Mouse (Mus musculus) midbrain, postnatal 0 days (tissue): ENCODE data around the gene Mapk8ip1. TPM values are rescaled to one million over a fixed set of nuclear protein-coding genes. Genes with fewer than 3 reads are reported as not detected.

Experiments used
- ATAC-seq: fragments of 200-750 bp; cut with Nextera tagmentation; 2 replicates; pipeline ENCODE4 v1.8.0; 2017; ENCODE audit warnings: moderate number of reproducible peaks, mild to moderate bottlenecking, moderate TSS enrichment, moderate library complexity; ENCODE audit not compliant: low FRiP score
- DNase-seq: peaks from one replicate; pipeline ENCODE4 v3.0.0-alpha.2; 2015; ENCODE audit warnings: low spot score
- H3K27ac ChIP-seq: fragments of 300-500 bp; sonication (generic); 2 replicates; pipeline ENCODE4 v1.5.1; 2014; ENCODE audit warnings: low read depth, mild to moderate bottlenecking, low read length, mixed read lengths
- H3K27me3 ChIP-seq: fragments of 300-500 bp; sonication (generic); 2 replicates; pipeline ENCODE4 v1.6.1; 2014; ENCODE audit warnings: low read length, control low read depth, mixed read lengths; ENCODE audit not compliant: insufficient read depth
- H3K36me3 ChIP-seq: fragments of 300-500 bp; sonication (generic); 2 replicates; pipeline ENCODE4 v1.6.1; 2014; ENCODE audit warnings: low read length, control low read depth, mixed read lengths; ENCODE audit not compliant: insufficient read depth
- H3K4me1 ChIP-seq: fragments of 300-500 bp; sonication (generic); 2 replicates; pipeline ENCODE4 v1.6.1; 2014; ENCODE audit warnings: mild to moderate bottlenecking, control low read depth, antibody characterized with exemption, low read length, mixed read lengths; ENCODE audit not compliant: insufficient read depth
- H3K4me2 ChIP-seq: fragments of 300-500 bp; sonication (generic); 2 replicates; pipeline ENCODE4 v1.6.1; 2014; ENCODE audit warnings: low read depth, mild to moderate bottlenecking, low read length, mixed read lengths; ENCODE audit not compliant: poor library complexity, severe bottlenecking
- H3K4me3 ChIP-seq: fragments of 300-500 bp; sonication (generic); 2 replicates; pipeline ENCODE4 v1.5.1; 2014; ENCODE audit warnings: low read depth, mild to moderate bottlenecking, low read length, moderate library complexity
- H3K9ac ChIP-seq: fragments of 300-500 bp; sonication (generic); replicated peaks from 2 replicates; pipeline ENCODE4 v1.6.1; 2014; ENCODE audit warnings: mild to moderate bottlenecking, low read length, moderate library complexity, mixed read lengths; ENCODE audit not compliant: poor library complexity, severe bottlenecking
- H3K9me3 ChIP-seq: fragments of 300-500 bp; sonication (generic); 2 replicates; pipeline ENCODE4 v1.6.1; 2016; ENCODE audit warnings: low read length, control low read depth
- CTCF ChIP-seq: IDR thresholded peaks from 2 replicates; pipeline ENCODE4 v1.5.1; 2016; ENCODE audit warnings: antibody characterized with exemption, mild to moderate bottlenecking
- WGBS: fragments of 180-500 bp; shearing (Covaris S2); extraction: QIAGEN DNeasy Blood & Tissue Kit; methylation state at CpG from one replicate; pipeline ENCODE4 v1.1.7; 2014; 5-methylcytosine and 5-hydroxymethylcytosine counted together
- polyA plus RNA-seq: library from polyadenylated mRNA; unstranded; fragments of >200 nt; fragmentation: Nextera tagmentation; extraction: Ambion mirVana; gene quantifications from 2 replicates; pipeline ENCODE4 v1.2.1, GENCODE M21; 2015
- total RNA-seq: library from RNA; depleted of rRNA; stranded (reverse); fragments of >200 nt; gene quantifications from 2 replicates; pipeline ENCODE4 v1.2.3, GENCODE M21; 2014; rRNA removed

Gene Mapk8ip1
- total RNA-seq (286 and 357 TPM in 2 replicates), polyA plus RNA-seq (176 and 178 TPM in 2 replicates)

DNA sequence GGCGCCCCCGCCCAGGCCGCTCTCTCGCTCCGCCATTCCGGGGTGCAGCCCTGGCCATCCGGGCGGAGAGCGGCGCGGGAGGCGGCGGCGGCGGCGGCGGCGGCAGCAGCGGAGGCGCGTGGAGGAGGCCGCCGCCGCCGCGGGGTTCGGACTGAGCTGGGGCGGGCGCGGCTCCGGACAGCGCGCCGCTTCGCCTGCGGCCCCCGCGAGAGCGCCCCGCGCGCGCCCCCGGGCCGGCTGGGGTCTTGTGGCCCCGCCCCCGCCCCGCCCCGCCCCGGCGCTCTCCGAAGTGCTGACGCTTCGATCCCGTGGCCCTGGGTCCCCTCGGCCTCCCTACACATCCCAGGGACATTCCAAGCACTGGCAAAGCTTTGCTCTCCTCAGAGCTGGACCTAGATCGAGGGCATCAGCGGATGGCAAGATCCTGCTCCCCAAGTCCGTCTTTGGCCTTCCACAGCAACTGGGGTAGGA lies at the start of gene Mapk8ip1:
TSS of gene Mapk8ip1 (minus strand) at position 173 of the 471 bp plus-strand sequence.
- H3K4me2 ChIP-seq: peak within 1 kb of the TSS; percentile 65
- TF ChIP-seq CTCF: no peak
- H3K4me1 ChIP-seq: peaks cover 11% of the 10 kb centered on the region; the same call in 1 of the 2 replicates
- 1% methylated on average over 41 of the region's 59 CpGs for WGBS
- H3K36me3 ChIP-seq: peaks cover 27% of the 10 kb centered on the region
- no peaks in the 10 kb centered on the region for H3K27me3 ChIP-seq
- DNase-seq (peak; percentile 55), ATAC-seq (peak; percentile 62)
- H3K27ac ChIP-seq: peak within 1 kb of the TSS; percentile 74
- no peaks in the 10 kb centered on the region for H3K9me3 ChIP-seq
- H3K9ac ChIP-seq: peak within 1 kb of the TSS; percentile 80
- peak within 1 kb of the TSS; percentile 67 for H3K4me3 ChIP-seq

- Histone ChIP-seq H3K4me1 (no peaks in the 10 kb centered on the region), H3K27ac (no peak overlapping the region), H3K36me3 (no peaks in the 10 kb centered on the region), H3K9me3 (no peaks in the 10 kb centered on the region), H3K9ac (no peak overlapping the region), H3K4me2 (no peak overlapping the region), H3K27me3 (no peaks in the 10 kb centered on the region), H3K4me3 (no peak overlapping the region)
- no peak for DNase-seq
- 66% methylated on average over 7 of the region's 7 CpGs for WGBS
- TF ChIP-seq CTCF: peak; percentile 43
- ATAC-seq: no peak
Measured at GRCm38 (mm10) chr2:92447121-92447740, 46.2 kb upstream of the Mapk8ip1 start.

- H3K9me3 ChIP-seq: no peaks in the 10 kb centered on the region
- WGBS: 73% methylated on average over 8 of the region's 8 CpGs
- H3K27me3 ChIP-seq: no peaks in the 10 kb centered on the region
- TF ChIP-seq CTCF: no peak
- H3K4me2 ChIP-seq: no peak overlapping the region
- H3K4me3 ChIP-seq: no peak overlapping the region
- no peak overlapping the region for H3K27ac ChIP-seq
- no peak for ATAC-seq
- H3K4me1 ChIP-seq: no peaks in the 10 kb centered on the region
- H3K36me3 ChIP-seq: no peaks in the 10 kb centered on the region
- H3K9ac ChIP-seq: no peak overlapping the region
- DNase-seq: no peak
Measured at GRCm38 (mm10) chr2:92446656-92447055, 45.6 kb upstream of the Mapk8ip1 start.

GRCm38 (mm10) chr2:92445890-92446289 lies 44.8 kb upstream of the Mapk8ip1 start:
- Histone ChIP-seq H3K36me3 (no peaks in the 10 kb centered on the region), H3K9ac (no peak overlapping the region), H3K4me3 (no peak overlapping the region), H3K27me3 (no peaks in the 10 kb centered on the region), H3K4me1 (no peaks in the 10 kb centered on the region), H3K27ac (no peak overlapping the region), H3K9me3 (no peaks in the 10 kb centered on the region), H3K4me2 (no peak overlapping the region)
- ATAC-seq: no peak
- 36% methylated on average over 9 of the region's 9 CpGs for WGBS
- no peak for DNase-seq
- no peak for TF ChIP-seq CTCF

DNA sequence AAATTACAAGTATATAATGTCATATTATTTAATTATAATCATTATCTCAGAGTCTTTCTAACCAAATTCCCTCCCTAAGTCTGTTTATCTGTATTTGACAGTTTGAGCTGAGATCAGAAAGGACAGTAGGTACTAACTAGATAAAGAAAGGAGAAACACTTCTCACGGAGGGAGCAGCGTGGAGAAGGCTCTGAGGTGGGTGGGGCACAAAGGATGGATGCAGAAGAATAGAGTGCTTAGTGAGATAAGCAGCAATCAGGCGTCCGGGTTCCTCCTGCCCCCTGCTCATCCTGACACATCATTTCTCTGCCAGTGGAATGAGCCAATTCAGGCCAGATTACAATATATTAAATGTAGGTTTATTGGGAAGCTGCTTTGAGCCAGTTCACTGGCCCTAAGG lies 43.3 kb upstream of the Mapk8ip1 start:
- 41% methylated on average over 4 of the region's 4 CpGs for WGBS
- Histone ChIP-seq H3K9ac (no peak overlapping the region), H3K36me3 (no peaks in the 10 kb centered on the region), H3K4me1 (no peaks in the 10 kb centered on the region), H3K27me3 (no peaks in the 10 kb centered on the region), H3K4me2 (no peak overlapping the region), H3K4me3 (no peak overlapping the region), H3K9me3 (no peaks in the 10 kb centered on the region), H3K27ac (no peak overlapping the region)
- ATAC-seq (no peak), DNase-seq (no peak)
- no peak for TF ChIP-seq CTCF

- Histone ChIP-seq H3K36me3 (no peaks in the 10 kb centered on the region), H3K27me3 (no peaks in the 10 kb centered on the region), H3K4me2 (no peak overlapping the region), H3K9ac (no peak overlapping the region), H3K9me3 (no peaks in the 10 kb centered on the region), H3K27ac (no peak overlapping the region), H3K4me3 (no peak overlapping the region), H3K4me1 (no peaks in the 10 kb centered on the region)
- DNase-seq (no peak), ATAC-seq (no peak)
- TF ChIP-seq CTCF: no peak
- 83% methylated on average over 4 of the region's 4 CpGs for WGBS
Measured at GRCm38 (mm10) chr2:92443313-92443712, 42.2 kb upstream of the Mapk8ip1 start.
